Mouse (Mus musculus): ENCODE measurements around the gene Olfr843. TPM values are rescaled to one million over a fixed set of nuclear protein-coding genes. Genes with fewer than 3 reads are reported as not detected.

Gene Olfr843
- not detected for polyA plus RNA-seq (2014; fragmentation: Illumina TruSeq; extraction: RNeasy Lipid Tissue Mini Kit (QIAGEN cat#74804); ENCODE audit: low replicate concordance)

GRCm38 (mm10) chr9:19251887-19252286 lies at the start of gene Olfr843:
Gene Olfr843, minus strand, starts transcription at chr9:19251987.

Other genes starting within 250 kb of the Olfr843 start
- gene Olfr835, start 219.3 kb downstream of the Olfr843 start, polyA plus RNA-seq (2014; fragmentation: Illumina TruSeq; extraction: RNeasy Lipid Tissue Mini Kit (QIAGEN cat#74804); ENCODE audit: low replicate concordance) = not detected
- not detected for gene Olfr836, start 131.6 kb downstream of the Olfr843 start, polyA plus RNA-seq (2014; fragmentation: Illumina TruSeq; extraction: RNeasy Lipid Tissue Mini Kit (QIAGEN cat#74804); ENCODE audit: low replicate concordance)
- gene Olfr837, start 115.7 kb downstream of the Olfr843 start, polyA plus RNA-seq (2014; fragmentation: Illumina TruSeq; extraction: RNeasy Lipid Tissue Mini Kit (QIAGEN cat#74804); ENCODE audit: low replicate concordance) = not detected
- gene Olfr839-ps1, start 74.7 kb downstream of the Olfr843 start, polyA plus RNA-seq (2014; fragmentation: Illumina TruSeq; extraction: RNeasy Lipid Tissue Mini Kit (QIAGEN cat#74804); ENCODE audit: low replicate concordance) = not detected
- gene Olfr844, start 64.4 kb upstream of the Olfr843 start, polyA plus RNA-seq (2014; fragmentation: Illumina TruSeq; extraction: RNeasy Lipid Tissue Mini Kit (QIAGEN cat#74804); ENCODE audit: low replicate concordance) = not detected
- not detected for gene Olfr845, start 84.5 kb upstream of the Olfr843 start, polyA plus RNA-seq (2014; fragmentation: Illumina TruSeq; extraction: RNeasy Lipid Tissue Mini Kit (QIAGEN cat#74804); ENCODE audit: low replicate concordance)
- gene Olfr846, start 112.0 kb upstream of the Olfr843 start, polyA plus RNA-seq (2014; fragmentation: Illumina TruSeq; extraction: RNeasy Lipid Tissue Mini Kit (QIAGEN cat#74804); ENCODE audit: low replicate concordance) = not detected
- not detected for gene Olfr847, start 126.7 kb upstream of the Olfr843 start, polyA plus RNA-seq (2014; fragmentation: Illumina TruSeq; extraction: RNeasy Lipid Tissue Mini Kit (QIAGEN cat#74804); ENCODE audit: low replicate concordance)
- not detected for gene Olfr849, start 188.3 kb upstream of the Olfr843 start, polyA plus RNA-seq (2014; fragmentation: Illumina TruSeq; extraction: RNeasy Lipid Tissue Mini Kit (QIAGEN cat#74804); ENCODE audit: low replicate concordance)
- gene Olfr850, start 226.3 kb upstream of the Olfr843 start, polyA plus RNA-seq (2014; fragmentation: Illumina TruSeq; extraction: RNeasy Lipid Tissue Mini Kit (QIAGEN cat#74804); ENCODE audit: low replicate concordance) = not detected
- not detected for gene Olfr851, start 241.3 kb upstream of the Olfr843 start, polyA plus RNA-seq (2014; fragmentation: Illumina TruSeq; extraction: RNeasy Lipid Tissue Mini Kit (QIAGEN cat#74804); ENCODE audit: low replicate concordance)

Data from small intestine, adult 10 weeks (tissue).